Mouse (Mus musculus) testis, adult 2 months (tissue): ENCODE results near the gene Negr1.

Experiments used
- CTCF ChIP-seq: fragments of 200-500 bp; IDR thresholded peaks from 2 replicates; pipeline ENCODE4 v1.5.1; 2012; ENCODE audit warnings: low read depth, mild to moderate bottlenecking, inconsistent platforms, low read length, moderate library complexity; ENCODE audit not compliant: control insufficient read depth, insufficient read depth, insufficient replicate concordance
- POLR2A ChIP-seq: fragments of 200-500 bp; IDR thresholded peaks from 2 replicates; pipeline ENCODE4 v1.6.1; 2012; ENCODE audit warnings: low read depth, mild to moderate bottlenecking, inconsistent platforms, low read length, moderate library complexity; ENCODE audit not compliant: control insufficient read depth

DNA sequence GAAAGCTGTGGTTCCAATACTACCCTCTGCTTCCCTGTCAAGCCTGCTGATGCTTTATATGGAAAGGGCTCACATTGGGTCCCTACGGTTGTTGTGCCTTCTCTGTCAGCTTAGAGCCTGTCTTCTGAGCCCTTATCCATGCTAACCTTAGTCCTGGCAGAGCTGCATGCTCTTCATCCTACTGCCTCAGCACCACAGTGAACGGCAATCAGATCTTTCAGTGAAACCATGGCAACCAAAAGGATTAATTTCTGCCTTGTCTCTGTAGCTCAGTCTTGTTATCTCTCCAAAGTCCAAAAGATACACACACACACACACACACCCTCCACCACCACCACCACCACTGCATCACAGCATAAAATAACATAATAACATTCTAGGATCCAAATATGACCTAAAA lies 656.2 kb downstream of the Negr1 start:
- no peak for TF ChIP-seq CTCF
- no peak for TF ChIP-seq POLR2A
